Mouse (Mus musculus): Measurements from ENCODE around the gene Zfp689. TPM values are rescaled to one million over a fixed set of nuclear protein-coding genes. Genes with fewer than 3 reads are reported as not detected.
"Not testable (repeated sequence)": the region's sequence is repeated elsewhere in the genome, so short reads cannot be mapped to it uniquely, and the experiment has no call there.

The Zfp689 gene
- polyA plus RNA-seq, 1 experiment from 2014 or later: 14.5 TPM

- H3K9me3 ChIP-seq (replicated peaks): no peaks in the 10 kb centered on the region
- H3K4me1 ChIP-seq: peaks cover 37% of the 10 kb centered on the region
- 77% methylated on average over 4 of the region's 4 CpGs for WGBS
- DNase-seq (ENCODE audit: low spot score): no peak
- H3K4me3 ChIP-seq: peak overlapping the region; percentile 95
- no peak overlapping the region for H3K27ac ChIP-seq
- no peaks in the 10 kb centered on the region for H3K27me3 ChIP-seq (ENCODE audit: low read depth, poor library complexity, severe bottlenecking)
- H3K36me3 ChIP-seq: peaks cover 63% of the 10 kb centered on the region
Observed at GRCm38 (mm10) chr7:127476855-127477254, 27.9 kb upstream of the Zfp689 start.

- 95% methylated on average over 11 of the region's 11 CpGs for WGBS
- no peak overlapping the region for H3K27ac ChIP-seq
Observed at GRCm38 (mm10) chr7:127476336-127476735, 27.4 kb upstream of the Zfp689 start.

GRCm38 (mm10) chr7:127475186-127475740 is 26.3 kb upstream of the Zfp689 start:
- Histone ChIP-seq H3K27ac (no peak overlapping the region), H3K9me3 (replicated peaks) (no peaks in the 10 kb centered on the region), H3K27me3 (ENCODE audit: low read depth, poor library complexity, severe bottlenecking) (no peaks in the 10 kb centered on the region), H3K4me3 (no peak overlapping the region), H3K36me3 (peaks cover 47% of the 10 kb centered on the region), H3K4me1 (peaks cover 34% of the 10 kb centered on the region)
- DNase-seq (ENCODE audit: low spot score): no peak
- WGBS: 93% methylated on average over 11 of the region's 11 CpGs

More at GRCm38 (mm10) chr7:127476336-127476735, 27.4 kb upstream of the Zfp689 start:
- H3K36me3 ChIP-seq: peaks cover 57% of the 10 kb centered on the region
- H3K9me3 ChIP-seq (replicated peaks): no peaks in the 10 kb centered on the region
- peaks cover 42% of the 10 kb centered on the region for H3K4me1 ChIP-seq
- DNase-seq (ENCODE audit: low spot score): no peak
- no peak overlapping the region for H3K4me3 ChIP-seq
- H3K27me3 ChIP-seq (ENCODE audit: low read depth, poor library complexity, severe bottlenecking): no peaks in the 10 kb centered on the region

GRCm38 (mm10) chr7:127474378-127475070 is 25.6 kb upstream of the Zfp689 start:
- peaks cover 30% of the 10 kb centered on the region for H3K4me1 ChIP-seq
- H3K36me3 ChIP-seq: peaks cover 44% of the 10 kb centered on the region
- DNase-seq (ENCODE audit: low spot score): no peak
- H3K4me3 ChIP-seq: no peak overlapping the region
- WGBS: 87% methylated on average over 6 of the region's 6 CpGs
- no peak overlapping the region for H3K27ac ChIP-seq
- H3K27me3 ChIP-seq (ENCODE audit: low read depth, poor library complexity, severe bottlenecking): no peaks in the 10 kb centered on the region
- no peaks in the 10 kb centered on the region for H3K9me3 ChIP-seq (replicated peaks)

- Histone ChIP-seq H3K27ac (no peak overlapping the region), H3K27me3 (ENCODE audit: low read depth, poor library complexity, severe bottlenecking) (no peaks in the 10 kb centered on the region), H3K4me1 (peaks cover 26% of the 10 kb centered on the region), H3K36me3 (peaks cover 51% of the 10 kb centered on the region), H3K9me3 (replicated peaks) (no peaks in the 10 kb centered on the region), H3K4me3 (no peak overlapping the region; the same call in 1 of the 2 replicates)
- 86% methylated on average over 5 of the region's 5 CpGs for WGBS
- DNase-seq (ENCODE audit: low spot score): no peak
Observed at GRCm38 (mm10) chr7:127473705-127474104, 24.7 kb upstream of the Zfp689 start.

GRCm38 (mm10) chr7:127472060-127472459 is 23.1 kb upstream of the Zfp689 start:
- Histone ChIP-seq H3K4me3 (peak overlapping the region; percentile 89), H3K27me3 (ENCODE audit: low read depth, poor library complexity, severe bottlenecking) (no peaks in the 10 kb centered on the region), H3K9me3 (replicated peaks) (no peaks in the 10 kb centered on the region; the same call in 1 of the 2 replicates), H3K4me1 (peaks cover 21% of the 10 kb centered on the region), H3K27ac (peak overlapping the region; percentile 94), H3K36me3 (peaks cover 66% of the 10 kb centered on the region)
- 4% methylated on average over 7 of the region's 7 CpGs for WGBS
- DNase-seq (ENCODE audit: low spot score): no peak

GRCm38 (mm10) chr7:127471646-127472010 is 22.7 kb upstream of the Zfp689 start:
- Histone ChIP-seq H3K4me3 (peak overlapping the region; percentile 89), H3K4me1 (peaks cover 17% of the 10 kb centered on the region), H3K9me3 (replicated peaks) (no peaks in the 10 kb centered on the region; the same call in 1 of the 2 replicates), H3K36me3 (peaks cover 66% of the 10 kb centered on the region), H3K27ac (peak overlapping the region; percentile 94), H3K27me3 (ENCODE audit: low read depth, poor library complexity, severe bottlenecking) (no peaks in the 10 kb centered on the region)
- WGBS: under 1% methylated on average over 25 of the region's 25 CpGs
- DNase-seq (ENCODE audit: low spot score): peak; percentile 74

- Histone ChIP-seq H3K4me1 (peaks cover 17% of the 10 kb centered on the region), H3K27ac (peak overlapping the region; percentile 94), H3K27me3 (ENCODE audit: low read depth, poor library complexity, severe bottlenecking) (no peaks in the 10 kb centered on the region), H3K4me3 (peak overlapping the region; percentile 89), H3K36me3 (peaks cover 66% of the 10 kb centered on the region), H3K9me3 (replicated peaks) (no peaks in the 10 kb centered on the region; the same call in 1 of the 2 replicates)
- WGBS: 1% methylated on average over 46 of the region's 46 CpGs
- peak; percentile 88 for DNase-seq (ENCODE audit: low spot score)
Observed at GRCm38 (mm10) chr7:127470743-127471645, 22.0 kb upstream of the Zfp689 start.

- Histone ChIP-seq H3K27me3 (ENCODE audit: low read depth, poor library complexity, severe bottlenecking) (no peaks in the 10 kb centered on the region), H3K9me3 (replicated peaks) (no peaks in the 10 kb centered on the region; the same call in 1 of the 2 replicates), H3K4me1 (peaks cover 17% of the 10 kb centered on the region), H3K36me3 (peaks cover 66% of the 10 kb centered on the region), H3K4me3 (peak overlapping the region; percentile 89), H3K27ac (peak overlapping the region; percentile 94)
- 13% methylated on average over 10 of the region's 10 CpGs for WGBS
- peak; percentile 60 for DNase-seq (ENCODE audit: low spot score)
Observed at GRCm38 (mm10) chr7:127470011-127470715, 21.2 kb upstream of the Zfp689 start.

- no peak overlapping the region for H3K27ac ChIP-seq
- H3K9me3 ChIP-seq (replicated peaks): no peaks in the 10 kb centered on the region; the same call in 1 of the 2 replicates
- no peak overlapping the region for H3K4me3 ChIP-seq
- no peak for DNase-seq (ENCODE audit: low spot score)
- H3K4me1 ChIP-seq: peaks cover 5% of the 10 kb centered on the region; the same call in 1 of the 2 replicates
- no peaks in the 10 kb centered on the region for H3K27me3 ChIP-seq (ENCODE audit: low read depth, poor library complexity, severe bottlenecking)
- peaks cover 77% of the 10 kb centered on the region for H3K36me3 ChIP-seq
- 95% methylated on average over 4 of the region's 4 CpGs for WGBS
Observed at GRCm38 (mm10) chr7:127466606-127467005, 17.6 kb upstream of the Zfp689 start.

GRCm38 (mm10) chr7:127465670-127466069 is 16.7 kb upstream of the Zfp689 start:
- not testable (repeated sequence) for H3K27ac ChIP-seq; H3K9me3 ChIP-seq (replicated peaks); DNase-seq (ENCODE audit: low spot score); H3K27me3 ChIP-seq (ENCODE audit: low read depth, poor library complexity, severe bottlenecking); H3K4me1 ChIP-seq; H3K4me3 ChIP-seq
- peaks cover 86% of the 10 kb centered on the region for H3K36me3 ChIP-seq
- WGBS: 93% methylated on average over 2 of the region's 2 CpGs

GRCm38 (mm10) chr7:127465191-127465590 is 16.2 kb upstream of the Zfp689 start:
- no peaks in the 10 kb centered on the region for H3K27me3 ChIP-seq (ENCODE audit: low read depth, poor library complexity, severe bottlenecking)
- no peak for DNase-seq (ENCODE audit: low spot score)
- 89% methylated on average over 3 of the region's 3 CpGs for WGBS
- H3K4me1 ChIP-seq: peaks cover 3% of the 10 kb centered on the region; the same call in 1 of the 2 replicates
- no peak overlapping the region for H3K4me3 ChIP-seq
- no peak overlapping the region for H3K27ac ChIP-seq
- H3K9me3 ChIP-seq (replicated peaks): no peaks in the 10 kb centered on the region; the same call in 1 of the 2 replicates
- peaks cover 91% of the 10 kb centered on the region for H3K36me3 ChIP-seq
